Mouse (Mus musculus) urinary bladder, postnatal 36 days (tissue): ENCODE results near the gene Dennd1a.

ENCODE experiments used
- DNase-seq, 2 experiments: peaks; one replicate each; pipeline ENCODE4 v3.0.0; 2022; ENCODE audit warnings: low spot score in 2 of 2, mixed read lengths in 1 of 2

The Dennd1a gene

GRCm38 (mm10) chr2:37815676-37816075 is 471.5 kb downstream of the Dennd1a start:
- peak; percentile 52 to 69 for DNase-seq

- DNase-seq = no peak
Observed at GRCm38 (mm10) chr2:37814820-37815361, 472.3 kb downstream of the Dennd1a start.

GRCm38 (mm10) chr2:37812401-37812800 is 474.8 kb downstream of the Dennd1a start:
- DNase-seq = no peak

GRCm38 (mm10) chr2:37811682-37812081 is 475.5 kb downstream of the Dennd1a start:
- DNase-seq = no peak

- DNase-seq = peak; percentile 52 to 68
Observed at GRCm38 (mm10) chr2:37802610-37803212, 484.5 kb downstream of the Dennd1a start.

- DNase-seq = no peak
Observed at GRCm38 (mm10) chr2:37801687-37802086, 485.5 kb downstream of the Dennd1a start.

GRCm38 (mm10) chr2:37799137-37799536 is 488.1 kb downstream of the Dennd1a start:
- DNase-seq = no peak

- DNase-seq = no peak
Observed at GRCm38 (mm10) chr2:37797046-37797445, 490.1 kb downstream of the Dennd1a start.

- DNase-seq = no peak
Observed at GRCm38 (mm10) chr2:37796021-37796420, 491.2 kb downstream of the Dennd1a start.

GRCm38 (mm10) chr2:37791340-37791739 is 495.9 kb downstream of the Dennd1a start:
- DNase-seq = no peak

- DNase-seq = no peak
Observed at GRCm38 (mm10) chr2:37790738-37791137, 496.5 kb downstream of the Dennd1a start.

- DNase-seq = no peak
Observed at GRCm38 (mm10) chr2:37789995-37790394, 497.2 kb downstream of the Dennd1a start.

- no peak for DNase-seq
Observed at GRCm38 (mm10) chr2:37789029-37789428, 498.2 kb downstream of the Dennd1a start.

- DNase-seq = no peak
Observed at GRCm38 (mm10) chr2:37788176-37788962, 498.8 kb downstream of the Dennd1a start.

- DNase-seq = no peak
Observed at GRCm38 (mm10) chr2:37786461-37786860, 500.7 kb downstream of the Dennd1a start.

- DNase-seq = peak in 1 of 2 experiments; percentile 22
Observed at GRCm38 (mm10) chr2:37784473-37784872, 502.7 kb downstream of the Dennd1a start.

- no peak for DNase-seq
Observed at GRCm38 (mm10) chr2:37782002-37782401, 505.2 kb downstream of the Dennd1a start.

- no peak for DNase-seq
Observed at GRCm38 (mm10) chr2:37781421-37781820, 505.8 kb downstream of the Dennd1a start.

- DNase-seq = peak; percentile 27 to 51
Observed at GRCm38 (mm10) chr2:37780270-37780929, 506.8 kb downstream of the Dennd1a start.

GRCm38 (mm10) chr2:37777958-37778720 is 509.1 kb downstream of the Dennd1a start:
- DNase-seq = no peak

- DNase-seq = no peak
Observed at GRCm38 (mm10) chr2:37776611-37777411, 510.4 kb downstream of the Dennd1a start.
